Mouse (Mus musculus): ENCODE measurements at regions not wholly inside any gene's neighbourhood (a gene's known extent, or its start where the extent isn't known, plus 50 kb on each side); places are given as distances from the start of the nearest gene placed in this dataset.

- no peak for DNase-seq
Measured at GRCm38 (mm10) chr2:146625166-146625751, 113.1 kb upstream of the Ralgapa2 start.

GRCm38 (mm10) chr2:146626531-146626930 is 114.4 kb upstream of the Ralgapa2 start:
- DNase-seq = peak in 1 of 2 experiments; percentile 19

GRCm38 (mm10) chr2:146630179-146630578 is 118.0 kb upstream of the Ralgapa2 start:
- no peak for DNase-seq

- no peak for DNase-seq
Measured at GRCm38 (mm10) chr2:146631098-146631497, 119.0 kb upstream of the Ralgapa2 start.

GRCm38 (mm10) chr2:146633329-146634070 is 121.4 kb upstream of the Ralgapa2 start:
- DNase-seq = peak; percentile 62 to 81

GRCm38 (mm10) chr2:146637573-146637972 is 125.4 kb upstream of the Ralgapa2 start:
- DNase-seq = no peak

- DNase-seq = peak; percentile 9 to 15
Measured at GRCm38 (mm10) chr2:146646237-146646972, 134.3 kb upstream of the Ralgapa2 start.

GRCm38 (mm10) chr2:146646973-146647282 is 134.8 kb upstream of the Ralgapa2 start:
- DNase-seq = no peak

GRCm38 (mm10) chr2:146661346-146661745 is 149.2 kb upstream of the Ralgapa2 start:
- DNase-seq = no peak

GRCm38 (mm10) chr2:146672761-146673160 is 160.6 kb upstream of the Ralgapa2 start:
- no peak for DNase-seq

- DNase-seq = no peak
Measured at GRCm38 (mm10) chr2:146681979-146682378, 169.8 kb upstream of the Ralgapa2 start.

- DNase-seq = no peak
Measured at GRCm38 (mm10) chr2:146685854-146686507, 169.7 kb upstream of the Kiz start.

GRCm38 (mm10) chr2:146688544-146688943 is 167.1 kb upstream of the Kiz start:
- DNase-seq = no peak

GRCm38 (mm10) chr2:146693484-146693883 is 162.2 kb upstream of the Kiz start:
- DNase-seq = no peak

GRCm38 (mm10) chr2:146694041-146694440 is 161.6 kb upstream of the Kiz start:
- DNase-seq = no peak

GRCm38 (mm10) chr2:146696277-146696676 is 159.4 kb upstream of the Kiz start:
- no peak for DNase-seq

GRCm38 (mm10) chr2:146696727-146697126 is 158.9 kb upstream of the Kiz start:
- DNase-seq = no peak

GRCm38 (mm10) chr2:146710676-146711075 is 145.0 kb upstream of the Kiz start:
- no peak for DNase-seq

- DNase-seq = no peak
Measured at GRCm38 (mm10) chr2:146721184-146721715, 134.4 kb upstream of the Kiz start.

GRCm38 (mm10) chr2:146722351-146723025 is 133.2 kb upstream of the Kiz start:
- no peak for DNase-seq

- DNase-seq = no peak
Measured at GRCm38 (mm10) chr2:146723172-146723571, 132.5 kb upstream of the Kiz start.

- no peak for DNase-seq
Measured at GRCm38 (mm10) chr2:146723671-146724070, 132.0 kb upstream of the Kiz start.

All from kidney, postnatal 36 days (tissue).